Mouse (Mus musculus) CH12.LX (cell line): ENCODE measurements around the gene Ern1.

Source experiments
- CTCF ChIP-seq, 2 experiments: IDR thresholded peaks in 1 of 2; conservative IDR thresholded peaks in 1 of 2; 2 replicates each; pipeline ENCODE4 v1.5.1; 2011 to 2012; ENCODE audit warnings: low read depth in 2 of 2, low read length in 2 of 2, improper control_type of control experiment in 1 of 2, inconsistent platforms in 1 of 2, mild to moderate bottlenecking in 1 of 2, moderate library complexity in 1 of 2
- E2F4 ChIP-seq: IDR thresholded peaks from 2 replicates; pipeline ENCODE4 v1.6.1; 2011; ENCODE audit warnings: low read depth, low read length, improper control_type of control experiment; ENCODE audit not compliant: insufficient replicate concordance
- EP300 ChIP-seq: IDR thresholded peaks from 2 replicates; pipeline ENCODE4 v1.6.1; 2011; ENCODE audit warnings: low read length, improper control_type of control experiment
- HCFC1 ChIP-seq: IDR thresholded peaks from 2 replicates; pipeline ENCODE4 v1.6.1; 2012; ENCODE audit warnings: low read depth, mild to moderate bottlenecking, inconsistent platforms, low read length, improper control_type of control experiment
- JUND ChIP-seq: conservative IDR thresholded peaks from 2 replicates; pipeline ENCODE4 v1.6.1; 2011; ENCODE audit warnings: low read depth, low read length, improper control_type of control experiment
- KAT2A ChIP-seq: IDR thresholded peaks from 2 replicates; pipeline ENCODE4 v1.6.1; 2012; ENCODE audit warnings: low read length, improper control_type of control experiment, inconsistent platforms; ENCODE audit not compliant: insufficient replicate concordance
- MAX ChIP-seq: IDR thresholded peaks from 2 replicates; pipeline ENCODE4 v1.6.1; 2011; ENCODE audit warnings: low read length, improper control_type of control experiment
- RCOR1 ChIP-seq: conservative IDR thresholded peaks from 2 replicates; pipeline ENCODE4 v1.6.1; 2012; ENCODE audit warnings: low read depth, mild to moderate bottlenecking, inconsistent platforms, low read length, improper control_type of control experiment
- TBP ChIP-seq: conservative IDR thresholded peaks from 2 replicates; pipeline ENCODE4 v1.6.1; 2011; ENCODE audit warnings: low read depth, low read length, improper control_type of control experiment
- USF1 ChIP-seq: IDR thresholded peaks from 2 replicates; pipeline ENCODE4 v1.6.1; 2014; ENCODE audit warnings: low read depth, mild to moderate bottlenecking, inconsistent platforms, low read length, improper control_type of control experiment

GRCm38 (mm10) chr11:106512006-106512390 is 24.3 kb upstream of the Ern1 start:
- TF ChIP-seq USF1: no peak
- no peak for TF ChIP-seq JUND
- TF ChIP-seq CTCF (conservative IDR thresholded peaks at IDR 0.05 in 1 of 2, IDR thresholded peaks at IDR 0.05 in 1 of 2; ENCODE audit: low read depth in 2 of 2, low read length in 2 of 2): no peak
- no peak for TF ChIP-seq TBP
- no peak for TF ChIP-seq HCFC1
- TF ChIP-seq EP300: no peak
- TF ChIP-seq E2F4: no peak
- TF ChIP-seq MAX: no peak
- TF ChIP-seq RCOR1: no peak
- TF ChIP-seq KAT2A: no peak
